ENCODE assay signal across 8 mouse cellular contexts in genomic region chr13:117603421-117603820, GRCm38 (mm10). TPM values are rescaled to one million over a fixed set of nuclear protein-coding genes. Genes with fewer than 3 reads are reported as not detected.
DNase-seq lines count a peak whose midpoint lies in the region; ATAC-seq and TF ChIP-seq lines count a peak whose summit lies in the region.
"Had no signal": no experiment of that assay in that cellular context is flagged by ENCODE, and none has a peak within 500 bp of the region (broad histone marks: within the 10 kb centered on the region; RNA-seq: fewer than 3 reads in every experiment).

No protein-coding gene starts in this region.

- 15% methylated on average over 11 of the region's 11 CpGs for WGBS in lung, embryonic 15.5 days
- WGBS in embryonic facial prominence, embryonic 14.5 days = 13% methylated on average over 11 of the region's 11 CpGs
- 15% methylated on average over 11 of the region's 11 CpGs for WGBS in limb, embryonic 10.5 days
- 16% methylated on average over 11 of the region's 11 CpGs for WGBS in stomach, embryonic 14.5 days
- WGBS in liver, postnatal 0 days (ENCODE audit: insufficient replicate concordance) = 19% methylated on average over 11 of the region's 11 CpGs

- no peak for ATAC-seq in lung, embryonic 15.5 days (ENCODE audit: borderline replicate concordance, extremely low read depth, low FRiP score, low TSS enrichment)
- ATAC-seq in embryonic facial prominence, embryonic 14.5 days (ENCODE audit: low read depth) = no peak
- ATAC-seq in stomach, embryonic 14.5 days (ENCODE audit: insufficient number of reproducible peaks, insufficient read depth, low FRiP score, low read depth) = no peak
- no peak for ATAC-seq in liver, postnatal 0 days

- peaks cover 30% of the 10 kb centered on the region for H3K27me3 ChIP-seq in lung, embryonic 15.5 days
- H3K27me3 ChIP-seq in embryonic facial prominence, embryonic 14.5 days (replicated peaks; ENCODE audit: control insufficient read depth, insufficient read depth, low read length) = peaks cover 30% of the 10 kb centered on the region
- peaks cover 37% of the 10 kb centered on the region for H3K27me3 ChIP-seq in limb, embryonic 10.5 days (ENCODE audit: low read depth, poor library complexity, severe bottlenecking)
- H3K27me3 ChIP-seq in stomach, embryonic 14.5 days (ENCODE audit: control insufficient read depth, insufficient read depth, low read length) = peaks cover 12% of the 10 kb centered on the region; the same call in 1 of the 2 replicates
- peaks cover 30% of the 10 kb centered on the region for H3K27me3 ChIP-seq in liver, postnatal 0 days (ENCODE audit: insufficient read depth, low read length)

- TF ChIP-seq CTCF in liver, postnatal 0 days (IDR thresholded peaks at IDR 0.05; ENCODE audit: low read depth) = no peak

- peak overlapping the region; percentile 57 for H3K4me3 ChIP-seq in lung, embryonic 15.5 days
- H3K4me3 ChIP-seq in embryonic facial prominence, embryonic 14.5 days (ENCODE audit: low read depth, low read length) = peak overlapping the region; percentile 59
- H3K4me3 ChIP-seq in limb, embryonic 10.5 days = peak overlapping the region; percentile 64
- peak overlapping the region; percentile 54; the same call in 1 of the 2 replicates for H3K4me3 ChIP-seq in stomach, embryonic 14.5 days (ENCODE audit: low read depth, low read length)
- no peak overlapping the region for H3K4me3 ChIP-seq in liver, postnatal 0 days (ENCODE audit: low read depth, low read length)

- no peak overlapping the region for H3K27ac ChIP-seq in lung, embryonic 15.5 days
- H3K27ac ChIP-seq in embryonic facial prominence, embryonic 14.5 days (replicated peaks; ENCODE audit: low read depth, low read length) = no peak overlapping the region
- no peak overlapping the region for H3K27ac ChIP-seq in limb, embryonic 10.5 days
- H3K27ac ChIP-seq in stomach, embryonic 14.5 days (ENCODE audit: low read length) = no peak overlapping the region
- H3K27ac ChIP-seq in liver, postnatal 0 days (ENCODE audit: low read depth) = no peak overlapping the region
- H3K27ac ChIP-seq: kidney, postnatal 0 days had no signal

- H3K36me3 ChIP-seq in lung, embryonic 15.5 days = no peaks in the 10 kb centered on the region
- no peaks in the 10 kb centered on the region for H3K36me3 ChIP-seq in embryonic facial prominence, embryonic 14.5 days (ENCODE audit: control insufficient read depth, insufficient read depth, low read length)
- H3K36me3 ChIP-seq in limb, embryonic 10.5 days = no peaks in the 10 kb centered on the region
- no peaks in the 10 kb centered on the region for H3K36me3 ChIP-seq in stomach, embryonic 14.5 days (ENCODE audit: control insufficient read depth, insufficient read depth, low read length)
- H3K36me3 ChIP-seq in liver, postnatal 0 days (replicated peaks; ENCODE audit: insufficient read depth, low read length) = no peaks in the 10 kb centered on the region

- H3K4me2 ChIP-seq in lung, embryonic 15.5 days = peak overlapping the region; percentile 96
- H3K4me2 ChIP-seq in embryonic facial prominence, embryonic 14.5 days (ENCODE audit: low read depth, low read length) = peak overlapping the region; percentile 97
- H3K4me2 ChIP-seq in stomach, embryonic 14.5 days (replicated peaks; ENCODE audit: low read depth, low read length) = peak overlapping the region; percentile 99
- no peak overlapping the region for H3K4me2 ChIP-seq in liver, postnatal 0 days (ENCODE audit: low read depth, low read length)

- H3K4me1 ChIP-seq in lung, embryonic 15.5 days = peaks cover 7% of the 10 kb centered on the region
- H3K4me1 ChIP-seq in embryonic facial prominence, embryonic 14.5 days (ENCODE audit: control insufficient read depth, insufficient read depth, low read length) = no peaks in the 10 kb centered on the region
- H3K4me1 ChIP-seq in limb, embryonic 10.5 days = peaks cover 18% of the 10 kb centered on the region
- H3K4me1 ChIP-seq in stomach, embryonic 14.5 days (ENCODE audit: control insufficient read depth, insufficient read depth, low read length) = peaks cover 6% of the 10 kb centered on the region; the same call in 1 of the 2 replicates
- peaks cover 4% of the 10 kb centered on the region; the same call in 1 of the 2 replicates for H3K4me1 ChIP-seq in liver, postnatal 0 days (ENCODE audit: insufficient read depth)

- H3K9ac ChIP-seq in lung, embryonic 15.5 days = no peak overlapping the region
- H3K9ac ChIP-seq in embryonic facial prominence, embryonic 14.5 days (ENCODE audit: low read depth, low read length) = no peak overlapping the region
- no peak overlapping the region for H3K9ac ChIP-seq in stomach, embryonic 14.5 days (replicated peaks; ENCODE audit: low read depth, low read length)
- H3K9ac ChIP-seq in liver, postnatal 0 days (replicated peaks) = no peak overlapping the region

- H3K9me3 ChIP-seq in lung, embryonic 15.5 days = no peaks in the 10 kb centered on the region
- H3K9me3 ChIP-seq in embryonic facial prominence, embryonic 14.5 days (ENCODE audit: control insufficient read depth, low read length) = no peaks in the 10 kb centered on the region
- no peaks in the 10 kb centered on the region for H3K9me3 ChIP-seq in limb, embryonic 10.5 days (replicated peaks)
- H3K9me3 ChIP-seq in stomach, embryonic 14.5 days (ENCODE audit: control insufficient read depth, low read depth, low read length) = no peaks in the 10 kb centered on the region
- no peaks in the 10 kb centered on the region for H3K9me3 ChIP-seq in liver, postnatal 0 days (ENCODE audit: low read length)

- TF ChIP-seq EP300 in liver, postnatal 0 days (IDR thresholded peaks at IDR 0.05; ENCODE audit: low read depth) = no peak

- DNase-seq in lung, adult 18-20 months = no peak
- no peak for DNase-seq in embryonic facial prominence, embryonic 14.5 days (ENCODE audit: low spot score)
- no peak for DNase-seq in limb, embryonic 10.5 days (ENCODE audit: low spot score)
- DNase-seq in urinary bladder, postnatal 4 days (ENCODE audit: low spot score in 2 of 2) = no peak
- no peak for DNase-seq in liver, postnatal 0 days

RNA-seq across cellular contexts. Expression of gene Hcn1, which starts 1.3 kb away (rescaled TPM):
- polyA plus RNA-seq in lung, embryonic 15.5 days (2015; fragmentation: Nextera tagmentation; extraction: Ambion mirVana) = 0.19 and 0.22 TPM in 2 replicates
- 0.26 and 0.28 TPM in 2 replicates for polyA plus RNA-seq in embryonic facial prominence, embryonic 14.5 days (2014; fragmentation: Nextera tagmentation; extraction: Ambion mirVana)
- polyA plus RNA-seq in limb, embryonic 10.5 days (2016; fragmentation: Nextera tagmentation; extraction: Ambion mirVana) = 0.04 and 0.09 TPM in 2 replicates
- 0.18 and 0.19 TPM in 2 replicates for polyA plus RNA-seq in stomach, embryonic 14.5 days (2014; fragmentation: Nextera tagmentation; extraction: Ambion mirVana)
- not detected in 2 replicates for polyA plus RNA-seq in liver, postnatal 0 days (2015; fragmentation: Nextera tagmentation; extraction: Ambion mirVana)
- polyA plus RNA-seq: kidney, postnatal 0 days had no signal
